Mouse (Mus musculus): ENCODE measurements around the gene Psg26. TPM values are rescaled to one million over a fixed set of nuclear protein-coding genes. Genes with fewer than 3 reads are reported as not detected.
"Not testable (repeated sequence)": the region's sequence is repeated elsewhere in the genome, so short reads cannot be mapped to it uniquely, and the experiment has no call there.

Gene Psg26
- not detected in 2 replicates for polyA plus RNA-seq (2016; fragmentation: Nextera tagmentation; extraction: Ambion mirVana)

DNA sequence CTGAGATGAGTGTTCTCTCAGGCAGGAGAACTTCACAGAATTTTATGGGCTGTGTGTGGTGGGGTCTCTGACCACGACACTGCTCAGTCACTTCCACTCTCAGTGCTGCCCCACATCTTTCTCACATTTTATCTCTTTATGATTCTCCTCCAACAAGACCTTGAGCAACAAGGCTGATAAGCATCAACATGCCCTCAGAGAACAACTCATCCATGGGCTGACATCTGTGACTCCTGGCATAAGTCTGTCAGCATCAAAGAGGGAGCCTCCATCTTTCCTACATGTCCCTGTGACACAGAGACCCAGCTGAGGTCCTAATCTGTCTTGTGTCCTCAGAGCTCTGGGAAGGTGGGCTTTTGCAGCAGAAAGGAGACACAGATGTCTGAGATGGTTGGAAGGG is at the start of gene Psg26:
TSS of gene Psg26 (minus strand) at position 101 of the 400 bp plus-strand sequence.
- Histone ChIP-seq H3K4me1 (no peaks in the 10 kb centered on the region), H3K36me3 (replicated peaks) (no peaks in the 10 kb centered on the region), H3K27ac (no peak within 1 kb of the TSS), H3K27me3 (ENCODE audit: poor library complexity, severe bottlenecking) (no peaks in the 10 kb centered on the region), H3K4me3 (no peak within 1 kb of the TSS), H3K9me3 (peaks cover 44% of the 10 kb centered on the region)
- DNase-seq (ENCODE audit: extremely low spot score, low spot score), result no peak
- 91% methylated on average over 1 of the region's 1 CpGs for WGBS

- Histone ChIP-seq H3K27me3 (ENCODE audit: poor library complexity, severe bottlenecking) (no peaks in the 10 kb centered on the region), H3K4me3 (no peak overlapping the region), H3K4me1 (no peaks in the 10 kb centered on the region), H3K36me3 (replicated peaks) (no peaks in the 10 kb centered on the region), H3K9me3 (peaks cover 3% of the 10 kb centered on the region), H3K27ac (no peak overlapping the region)
- no peak for DNase-seq (ENCODE audit: extremely low spot score, low spot score)
- WGBS, result 46% methylated on average over 3 of the region's 3 CpGs
Measured at GRCm38 (mm10) chr7:18533420-18533819, 49.4 kb upstream of the Psg26 start.

GRCm38 (mm10) chr7:18532169-18532568 is 48.2 kb upstream of the Psg26 start, which contains the start of gene Psg25:
Psg25 (minus strand) TSS chr7:18532269.
- H3K4me3 ChIP-seq, result no peak within 1 kb of the TSS
- no peak for DNase-seq (ENCODE audit: extremely low spot score, low spot score)
- peaks cover 6% of the 10 kb centered on the region for H3K9me3 ChIP-seq
- no peaks in the 10 kb centered on the region for H3K36me3 ChIP-seq (replicated peaks)
- H3K27ac ChIP-seq, result no peak within 1 kb of the TSS
- WGBS, result 97% methylated on average over 1 of the region's 1 CpGs
- no peaks in the 10 kb centered on the region for H3K4me1 ChIP-seq
- no peaks in the 10 kb centered on the region for H3K27me3 ChIP-seq (ENCODE audit: poor library complexity, severe bottlenecking)

DNA sequence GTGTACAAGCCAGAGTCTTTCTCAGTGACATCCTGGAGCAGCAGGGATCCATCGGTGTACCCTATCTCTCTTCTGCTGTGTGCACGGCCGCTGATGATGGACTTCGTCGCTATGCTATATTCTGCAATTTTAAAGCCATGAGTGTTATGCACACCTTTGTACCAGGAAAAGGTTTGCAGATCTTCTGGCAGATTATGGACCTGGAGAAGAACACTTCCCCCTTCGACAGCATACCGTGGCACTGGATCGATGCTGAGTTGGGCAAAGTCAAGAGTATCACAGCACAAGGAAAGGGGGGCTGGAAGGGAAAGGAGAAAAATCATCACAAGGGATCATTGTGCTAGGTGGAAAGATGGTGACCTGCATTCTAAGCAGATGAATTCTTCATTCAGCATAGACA is 40.7 kb upstream of the Psg26 start:
- no peak for DNase-seq (ENCODE audit: extremely low spot score, low spot score)
- Histone ChIP-seq H3K27me3 (ENCODE audit: poor library complexity, severe bottlenecking) (no peaks in the 10 kb centered on the region), H3K4me3 (no peak overlapping the region), H3K9me3 (peaks cover 6% of the 10 kb centered on the region; the same call in 1 of the 2 replicates), H3K4me1 (no peaks in the 10 kb centered on the region), H3K36me3 (replicated peaks) (no peaks in the 10 kb centered on the region), H3K27ac (no peak overlapping the region)
- WGBS, result 90% methylated on average over 8 of the region's 8 CpGs

DNA sequence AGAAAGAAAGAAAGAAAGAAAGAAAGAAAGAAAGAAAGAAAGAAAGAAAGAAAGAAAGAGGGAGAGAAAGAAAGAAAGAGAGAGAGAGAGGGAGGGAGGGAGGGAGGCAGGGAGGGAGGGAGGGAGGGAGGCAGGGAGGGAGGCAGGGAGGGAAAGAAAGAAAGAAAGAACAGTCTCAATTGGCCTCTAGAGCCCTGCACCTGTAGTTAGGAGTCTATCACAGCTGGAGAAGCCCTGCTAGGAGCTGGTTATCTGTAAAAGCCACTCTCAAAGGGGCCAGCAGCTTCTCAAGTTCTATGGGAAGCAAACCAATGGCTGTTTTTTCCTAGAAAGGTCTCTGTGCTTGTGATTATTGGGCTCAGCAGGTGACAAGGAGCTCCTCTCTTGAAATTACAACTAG is 28.9 kb upstream of the Psg26 start:
- H3K9me3 ChIP-seq; DNase-seq (ENCODE audit: extremely low spot score, low spot score); H3K36me3 ChIP-seq (replicated peaks); H3K4me3 ChIP-seq; H3K27me3 ChIP-seq (ENCODE audit: poor library complexity, severe bottlenecking); H3K27ac ChIP-seq; H3K4me1 ChIP-seq: not testable (repeated sequence)

DNA sequence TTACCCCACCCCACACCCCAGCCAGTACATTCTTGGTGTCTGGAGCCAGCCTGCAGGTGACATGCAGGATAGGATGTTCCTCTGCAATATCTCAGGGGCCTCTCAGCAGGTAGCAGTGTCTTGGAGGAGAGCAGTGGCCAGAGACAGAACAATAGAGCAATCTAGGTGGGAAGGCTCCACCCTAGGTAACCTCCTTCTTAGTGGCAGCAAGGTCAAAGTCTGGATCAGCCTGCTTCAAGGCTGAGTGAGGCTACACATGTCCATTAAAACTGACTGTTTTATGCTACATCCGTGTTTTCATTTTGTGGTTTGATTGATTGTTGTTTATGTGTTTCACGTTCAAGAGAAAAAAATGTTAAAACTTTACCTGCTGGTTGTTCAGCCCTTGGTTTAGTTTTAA is 28.4 kb upstream of the Psg26 start:
- H3K4me3 ChIP-seq; H3K4me1 ChIP-seq; H3K36me3 ChIP-seq (replicated peaks); DNase-seq (ENCODE audit: extremely low spot score, low spot score); H3K27me3 ChIP-seq (ENCODE audit: poor library complexity, severe bottlenecking); H3K9me3 ChIP-seq; H3K27ac ChIP-seq: not testable (repeated sequence)
- WGBS, result 63% methylated on average over 2 of the region's 2 CpGs

- no peaks in the 10 kb centered on the region for H3K4me1 ChIP-seq
- DNase-seq (ENCODE audit: extremely low spot score, low spot score), result peak; percentile 32
- no peak overlapping the region for H3K4me3 ChIP-seq
- 20% methylated on average over 9 of the region's 9 CpGs for WGBS
- no peaks in the 10 kb centered on the region for H3K36me3 ChIP-seq (replicated peaks)
- H3K27me3 ChIP-seq (ENCODE audit: poor library complexity, severe bottlenecking), result no peaks in the 10 kb centered on the region
- H3K27ac ChIP-seq, result no peak overlapping the region
- H3K9me3 ChIP-seq, result 0 out of 2 replicates have a peak, but pooled peaks cover 5% of the 10 kb centered on the region
Measured at GRCm38 (mm10) chr7:18511479-18511878, 27.5 kb upstream of the Psg26 start.

DNA sequence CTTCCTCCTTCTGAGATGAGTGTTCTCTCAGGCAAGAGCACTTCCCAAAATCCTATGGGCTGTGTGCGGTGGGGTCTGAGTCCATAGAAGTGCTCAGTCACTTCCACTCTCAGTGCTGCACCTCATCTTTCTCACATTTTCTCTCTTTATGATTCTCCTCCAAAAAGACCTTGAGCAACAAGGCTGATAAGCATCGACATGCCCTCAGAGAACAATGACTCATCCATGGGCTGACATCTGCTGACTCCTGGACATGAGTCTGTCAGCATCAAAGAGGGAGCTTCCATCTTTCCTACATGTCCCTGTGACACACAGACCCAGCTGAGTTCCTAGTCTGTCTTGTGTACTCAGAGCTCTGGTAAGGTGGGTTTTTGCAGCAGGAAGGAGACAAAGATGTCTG is 52.0 kb downstream of the Psg26 start, which contains the start of gene Psg28:
TSS of gene Psg28 (minus strand) at position 101 of the 400 bp plus-strand sequence.
- H3K36me3 ChIP-seq (replicated peaks); H3K4me1 ChIP-seq; H3K4me3 ChIP-seq; H3K27ac ChIP-seq; DNase-seq (ENCODE audit: extremely low spot score, low spot score); H3K27me3 ChIP-seq (ENCODE audit: poor library complexity, severe bottlenecking): not testable (repeated sequence)
- peaks cover 61% of the 10 kb centered on the region for H3K9me3 ChIP-seq
- 86% methylated on average over 2 of the region's 2 CpGs for WGBS

Other genes with a start within 250 kb of the Psg26 start
- gene Mill1, start 238.8 kb downstream of the Psg26 start, polyA plus RNA-seq (2016; fragmentation: Nextera tagmentation; extraction: Ambion mirVana), result not detected in 2 replicates
- not detected in 2 replicates for gene Psg18, start 129.2 kb downstream of the Psg26 start, polyA plus RNA-seq (2016; fragmentation: Nextera tagmentation; extraction: Ambion mirVana)
- gene Psg28, start 52.1 kb downstream of the Psg26 start, polyA plus RNA-seq (2016; fragmentation: Nextera tagmentation; extraction: Ambion mirVana), result not detected in 2 replicates
- not detected in 2 replicates for gene Psg25, start 48.1 kb upstream of the Psg26 start, polyA plus RNA-seq (2016; fragmentation: Nextera tagmentation; extraction: Ambion mirVana)
- gene Psg27, start 83.1 kb upstream of the Psg26 start, polyA plus RNA-seq (2016; fragmentation: Nextera tagmentation; extraction: Ambion mirVana), result not detected in 2 replicates
- gene Psg23, start 132.3 kb upstream of the Psg26 start, polyA plus RNA-seq (2016; fragmentation: Nextera tagmentation; extraction: Ambion mirVana), result not detected in 2 replicates
- not detected in 2 replicates for gene Psg21, start 172.5 kb upstream of the Psg26 start, polyA plus RNA-seq (2016; fragmentation: Nextera tagmentation; extraction: Ambion mirVana)
- gene Psg20, start 202.0 kb upstream of the Psg26 start, polyA plus RNA-seq (2016; fragmentation: Nextera tagmentation; extraction: Ambion mirVana), result not detected in 2 replicates
- gene Psg22, start 233.9 kb upstream of the Psg26 start, polyA plus RNA-seq (2016; fragmentation: Nextera tagmentation; extraction: Ambion mirVana), result not detected in 2 replicates

Data from forebrain, embryonic 10.5 days (tissue).